Mouse (Mus musculus): ENCODE data around the gene Tbl2.

Tbl2 gene

GRCm38 (mm10) chr5:135187349-135188213 lies 38.1 kb downstream of the Tbl2 start:
- peak; percentile 36 for DNase-seq

DNA sequence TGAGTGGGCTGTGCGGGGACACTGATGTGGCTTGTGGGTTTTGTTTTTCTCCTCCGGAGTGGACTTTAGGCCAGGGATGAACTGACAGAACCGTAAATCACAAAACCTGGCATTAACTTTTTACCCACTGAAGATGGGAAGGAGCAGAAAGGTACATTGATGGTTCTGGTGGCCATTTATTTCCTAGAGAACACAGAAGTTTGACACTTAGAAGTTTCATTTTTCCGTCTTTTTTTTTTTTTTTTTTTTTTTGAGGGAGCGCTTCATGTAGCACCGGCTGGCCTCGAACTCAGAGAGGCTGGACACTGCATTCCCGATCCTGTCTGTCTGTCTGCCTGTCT lies 38.7 kb downstream of the Tbl2 start:
- DNase-seq = no peak

GRCm38 (mm10) chr5:135189281-135190022 lies 40.0 kb downstream of the Tbl2 start:
- DNase-seq = no peak

- peak; percentile 84 for DNase-seq
Measured at GRCm38 (mm10) chr5:135191620-135192019, 42.2 kb downstream of the Tbl2 start.

DNA sequence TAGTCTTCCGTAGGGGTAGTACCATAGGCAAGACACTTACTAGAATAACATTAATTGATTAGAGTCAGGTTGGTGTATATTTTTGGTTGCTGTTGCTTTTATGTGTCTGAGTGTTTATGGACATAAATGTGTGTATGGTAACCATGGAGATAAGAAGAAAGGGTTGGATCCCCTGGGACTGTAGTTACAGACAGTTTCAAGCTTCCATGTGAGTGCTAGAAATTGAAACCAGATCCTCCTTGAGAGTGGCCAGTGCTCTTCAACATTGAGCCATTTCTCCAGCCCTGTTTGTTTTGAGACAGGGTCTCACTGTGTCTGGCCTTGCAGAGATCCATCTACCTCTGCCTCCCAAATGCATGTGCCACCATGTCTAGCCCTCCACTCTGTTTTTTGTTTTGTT lies 43.0 kb downstream of the Tbl2 start:
- DNase-seq = no peak

DNA sequence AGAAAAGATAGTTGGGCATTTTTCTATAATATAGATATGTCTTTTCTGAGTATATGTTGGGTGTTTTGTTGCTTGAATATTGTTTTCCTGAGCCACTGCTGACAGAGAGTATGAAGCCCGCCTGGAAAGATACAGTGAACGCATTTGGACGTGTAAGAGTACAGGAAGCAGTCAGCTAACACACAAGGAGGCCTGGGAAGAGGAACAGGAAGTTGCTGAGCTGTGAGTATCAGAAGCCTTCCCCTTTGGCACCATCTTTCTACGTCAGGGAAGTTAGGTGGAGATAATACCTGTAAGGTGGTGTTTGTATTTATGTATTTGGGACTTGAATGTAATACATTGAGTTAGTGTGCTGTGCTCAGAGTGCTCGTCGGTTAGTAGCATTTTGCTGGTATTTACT lies 46.9 kb downstream of the Tbl2 start:
- no peak for DNase-seq

GRCm38 (mm10) chr5:135202763-135203162 lies 53.3 kb downstream of the Tbl2 start:
- DNase-seq = no peak

- no peak for DNase-seq
Measured at GRCm38 (mm10) chr5:135208197-135208596, 58.7 kb downstream of the Tbl2 start.

Measured in lung, postnatal 14 days (tissue).